Mouse (Mus musculus) cerebellum, adult 2 months (tissue): ENCODE data around the gene Aldh5a1.

Experiments used
- CTCF ChIP-seq: fragments of 200-500 bp; IDR thresholded peaks from 2 replicates; pipeline ENCODE4 v1.5.1; 2011; ENCODE audit warnings: low read depth, mild to moderate bottlenecking, control low read depth, low read length, moderate library complexity, borderline replicate concordance; ENCODE audit not compliant: insufficient read depth
- POLR2A ChIP-seq: fragments of 200-500 bp; IDR thresholded peaks from 2 replicates; pipeline ENCODE4 v1.6.1; 2011; ENCODE audit warnings: low read length, control low read depth, borderline replicate concordance; ENCODE audit not compliant: insufficient read depth

GRCm38 (mm10) chr13:24915831-24916230 is 21.6 kb downstream of the Aldh5a1 start:
- TF ChIP-seq CTCF (no peak), POLR2A (no peak)
